Mouse (Mus musculus): ENCODE measurements at regions not wholly inside any gene's neighbourhood (a gene's known extent, or its start where the extent isn't known, plus 50 kb on each side); places are given as distances from the start of the nearest gene placed in this dataset.
A peak's percentile ranks its signal among the peaks of the same experiment; 100 is the strongest.

DNA sequence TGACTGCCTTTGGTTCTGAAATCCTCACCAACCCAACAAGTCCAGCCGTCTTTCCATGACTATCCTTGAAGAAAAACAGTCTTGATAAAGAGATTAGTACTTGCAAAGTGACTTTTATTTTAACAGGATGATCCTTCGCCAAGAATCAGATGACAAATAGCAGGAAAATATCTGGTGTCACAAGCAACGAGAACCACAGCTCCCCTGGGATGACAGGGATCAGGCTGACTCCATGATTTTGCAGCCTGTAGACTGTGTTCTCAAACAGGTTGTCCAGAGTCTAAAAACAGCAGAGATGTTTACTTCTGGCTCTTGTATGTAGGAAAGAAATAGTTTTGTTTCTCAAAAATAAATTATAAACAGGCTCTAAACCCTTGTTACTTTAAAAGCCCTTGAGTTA, 63.3 kb downstream of the Tmem18 start:
- no peak for DNase-seq (ENCODE audit: low read depth, low spot score)

DNA sequence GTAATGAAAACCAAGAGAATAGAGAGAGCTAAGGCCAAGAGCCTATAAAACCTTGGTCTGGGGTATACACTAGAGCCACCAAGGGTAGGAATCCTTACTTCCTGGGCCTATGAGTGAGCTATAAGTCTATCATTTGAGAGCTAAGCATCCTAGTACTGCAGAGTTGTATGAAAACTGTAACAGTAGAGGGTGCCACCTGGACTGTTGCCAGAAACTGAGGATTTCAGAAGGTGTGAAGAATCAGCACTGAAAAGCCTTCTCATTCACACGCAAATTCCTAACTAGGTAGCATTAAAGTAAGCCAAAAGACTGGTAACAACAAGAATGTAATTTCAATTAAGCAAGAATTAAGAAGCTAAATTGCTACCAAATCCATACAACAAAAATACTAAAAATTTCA, 67.3 kb downstream of the Tmem18 start:
- no peak for DNase-seq (ENCODE audit: low read depth, low spot score)

- DNase-seq (ENCODE audit: low read depth, low spot score): no peak
Measured at GRCm38 (mm10) chr12:30654347-30655075, 70.3 kb downstream of the Tmem18 start.

GRCm38 (mm10) chr12:30655076-30655421, 70.8 kb downstream of the Tmem18 start:
- no peak for DNase-seq (ENCODE audit: low read depth, low spot score)

DNA sequence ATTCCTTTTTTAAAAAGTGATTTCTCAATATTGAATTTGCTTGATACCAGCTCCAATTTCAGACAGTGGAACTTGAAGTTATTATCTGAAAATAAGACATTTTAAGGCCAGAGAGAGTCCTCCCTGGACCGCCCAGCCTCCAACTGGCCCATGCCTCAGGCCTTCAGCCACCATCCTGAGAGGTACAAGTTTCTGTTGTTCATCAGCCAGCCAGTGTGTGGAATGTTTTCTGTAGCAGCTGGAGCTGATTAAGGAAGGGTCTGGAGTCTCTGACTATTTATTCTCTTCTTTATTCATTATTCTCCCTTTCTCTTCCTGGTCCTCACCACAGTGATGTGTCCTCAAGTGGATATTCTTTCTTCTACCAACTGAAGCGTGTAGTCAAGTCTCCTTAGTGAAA, 94.6 kb downstream of the Tmem18 start:
- peak; percentile 17 for DNase-seq (ENCODE audit: low read depth, low spot score)

- DNase-seq (ENCODE audit: low read depth, low spot score): no peak
Measured at GRCm38 (mm10) chr12:30690038-30690437, 105.8 kb downstream of the Tmem18 start.

GRCm38 (mm10) chr12:30693540-30693939, 109.3 kb downstream of the Tmem18 start:
- DNase-seq (ENCODE audit: low read depth, low spot score): no peak

DNA sequence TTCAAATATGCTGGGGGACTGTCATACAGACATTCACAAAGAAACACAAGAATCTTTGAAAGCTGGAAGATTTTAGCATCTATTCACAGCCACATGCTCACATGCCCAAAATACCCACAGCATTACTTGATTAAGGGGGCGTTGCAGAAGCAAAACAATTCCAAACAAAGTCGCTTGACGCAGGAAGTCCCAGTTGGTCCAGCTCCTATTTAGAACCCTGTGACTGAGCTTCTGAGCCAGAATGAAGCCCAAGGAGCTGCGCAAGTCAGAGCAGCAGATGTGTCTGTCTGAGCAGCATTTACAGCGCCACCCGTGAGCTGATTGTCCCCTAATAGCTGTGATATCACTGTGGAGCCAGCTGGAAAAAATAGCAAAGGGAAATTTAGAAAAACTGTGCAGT, 114.0 kb downstream of the Tmem18 start:
- no peak for DNase-seq (ENCODE audit: low read depth, low spot score)

DNA sequence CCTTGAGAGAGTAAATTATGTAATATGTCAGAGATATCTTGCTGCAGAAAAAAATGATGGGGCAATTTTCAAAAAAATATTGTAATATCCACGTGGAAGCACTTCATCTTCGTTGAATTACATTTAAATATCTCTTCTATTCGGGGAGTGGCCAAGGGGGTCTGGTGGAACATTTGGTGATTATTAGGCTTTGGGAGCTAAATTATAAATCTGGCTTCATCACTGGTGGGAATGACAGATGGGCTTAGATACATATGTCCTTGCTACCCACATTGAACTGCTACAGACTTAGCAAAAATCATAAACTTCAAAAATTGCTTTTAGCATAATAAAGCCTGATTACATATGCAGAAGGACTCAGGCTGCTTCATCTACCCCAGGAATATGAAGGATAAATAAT, 119.5 kb downstream of the Tmem18 start:
- DNase-seq (ENCODE audit: low read depth, low spot score): no peak

DNA sequence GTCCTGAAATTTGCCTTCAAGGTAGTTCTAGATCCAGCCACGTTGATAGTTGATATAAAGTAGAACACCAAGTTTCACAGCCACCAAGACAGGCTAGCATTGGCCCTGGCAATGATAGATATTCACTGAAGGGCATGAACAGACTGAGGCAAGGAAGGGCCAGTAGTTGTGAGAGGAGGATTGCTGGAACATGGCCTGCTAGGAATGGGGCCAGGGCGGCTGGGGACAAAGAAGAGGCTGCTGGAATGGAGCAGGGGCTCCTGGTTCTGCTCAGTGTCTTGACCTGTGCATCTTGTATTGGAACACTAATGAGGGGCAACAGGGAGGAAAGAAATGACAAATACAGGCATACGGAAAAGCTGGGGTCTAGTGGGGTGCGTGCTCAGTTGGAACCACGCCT, 123.0 kb downstream of the Tmem18 start:
- no peak for DNase-seq (ENCODE audit: low read depth, low spot score)

DNA sequence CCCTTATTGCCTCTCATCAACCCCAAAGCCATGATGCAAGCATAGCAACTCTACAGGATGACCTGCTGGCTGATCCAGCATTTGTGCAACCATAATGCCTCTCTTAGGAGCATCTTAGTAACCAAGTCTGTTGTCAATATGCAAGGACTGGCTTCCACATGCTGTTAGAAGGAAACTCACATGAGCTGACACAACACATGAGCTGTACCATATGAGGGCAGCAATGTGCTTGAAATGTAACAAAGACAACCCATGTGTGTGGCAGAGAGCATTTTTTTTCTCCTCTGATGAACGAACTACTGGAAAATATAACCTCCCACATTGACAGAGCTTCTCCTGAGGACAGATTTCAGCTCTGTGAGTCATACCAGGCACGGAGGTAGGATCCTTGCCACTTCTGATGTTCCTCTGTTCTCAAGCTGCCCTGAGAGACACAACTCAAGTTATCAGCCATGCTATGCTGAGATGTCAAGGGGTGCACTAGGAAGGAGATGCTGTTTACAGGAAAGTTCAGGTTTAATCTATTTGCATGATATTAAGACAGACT, 124.5 kb downstream of the Tmem18 start:
- DNase-seq (ENCODE audit: low read depth, low spot score): no peak

GRCm38 (mm10) chr12:30710554-30710953, 126.3 kb downstream of the Tmem18 start:
- no peak for DNase-seq (ENCODE audit: low read depth, low spot score)

DNA sequence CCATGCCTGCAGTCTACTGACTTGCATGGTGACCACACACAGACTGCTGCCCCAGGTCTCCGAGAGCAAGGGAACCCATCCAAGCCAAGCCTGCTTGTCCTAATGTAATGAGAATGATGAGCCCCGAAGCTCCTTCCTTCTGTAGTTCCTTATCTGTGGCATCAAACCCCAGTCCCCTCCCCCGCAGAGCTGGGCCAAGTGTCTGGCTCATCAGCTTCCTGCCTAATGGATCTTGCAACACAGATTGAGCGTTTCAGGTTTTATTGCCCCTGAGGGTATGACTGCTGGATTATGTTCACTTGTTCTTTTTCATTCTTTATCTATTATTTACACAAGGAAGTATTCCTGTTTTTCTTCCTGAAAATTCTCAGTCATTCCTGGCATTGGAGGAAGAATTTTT, 142.5 kb downstream of the Tmem18 start:
- DNase-seq (ENCODE audit: low read depth, low spot score): no peak

- DNase-seq (ENCODE audit: low read depth, low spot score): no peak
Measured at GRCm38 (mm10) chr12:30729437-30729836, 145.2 kb downstream of the Tmem18 start.

GRCm38 (mm10) chr12:30767621-30768020, 116.5 kb upstream of the Alkal2 start:
- DNase-seq (ENCODE audit: low read depth, low spot score): no peak

DNA sequence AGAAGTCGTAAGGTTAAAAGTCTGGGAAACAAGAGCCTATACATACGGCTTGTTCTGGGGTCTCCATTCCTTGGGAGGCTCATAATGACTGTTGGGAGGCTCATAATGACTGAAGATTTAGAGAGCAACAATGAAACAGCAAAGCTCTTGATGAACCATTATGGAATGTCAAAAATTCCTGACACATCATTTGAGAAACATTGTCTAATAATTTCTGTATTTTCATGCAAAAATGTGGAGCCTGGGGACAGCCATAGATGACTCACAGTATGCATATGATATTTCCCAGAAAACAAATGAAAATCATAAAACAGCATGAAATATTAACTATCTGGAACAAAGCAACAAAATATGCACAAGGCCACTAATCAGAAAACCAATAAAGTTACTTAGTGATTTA, 90.8 kb upstream of the Alkal2 start:
- DNase-seq (ENCODE audit: low read depth, low spot score): no peak

GRCm38 (mm10) chr12:30816096-30816495, 68.0 kb upstream of the Alkal2 start:
- peak; percentile 7 for DNase-seq (ENCODE audit: low read depth, low spot score)

DNA sequence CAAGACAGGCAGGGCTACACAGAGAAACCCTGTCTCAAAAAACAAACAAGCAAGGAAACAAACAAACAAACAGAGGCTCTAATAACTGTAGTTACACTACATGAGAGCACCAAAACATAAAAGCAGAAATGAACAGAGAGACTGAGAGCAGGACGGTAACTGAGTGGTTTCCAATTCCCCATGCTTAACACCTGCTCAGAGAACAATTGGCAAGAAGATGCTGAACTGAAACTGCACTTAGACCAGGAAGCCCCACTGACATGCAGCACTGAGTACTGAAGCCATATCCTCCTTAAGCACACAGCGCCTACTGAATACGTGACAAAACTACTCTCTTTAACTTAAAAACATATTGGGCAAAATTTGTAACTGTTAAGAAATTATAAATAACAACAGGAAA, 52.7 kb upstream of the Alkal2 start:
- no peak for DNase-seq (ENCODE audit: low read depth, low spot score)
